Mouse (Mus musculus) small intestine, adult 2 months (tissue): ENCODE data around the gene Nhej1.

Experiments
- CTCF ChIP-seq: fragments of 200-500 bp; IDR thresholded peaks from 2 replicates; pipeline ENCODE4 v1.5.1; 2012; ENCODE audit warnings: low read depth, mild to moderate bottlenecking, control low read depth, inconsistent platforms, low read length, moderate library complexity, mixed read lengths; ENCODE audit not compliant: insufficient replicate concordance, insufficient read length; ENCODE audit errors: extremely low read depth
- POLR2A ChIP-seq: fragments of 200-500 bp; IDR thresholded peaks from 2 replicates; pipeline ENCODE4 v1.6.1; 2012; ENCODE audit warnings: low read depth, mild to moderate bottlenecking, control low read depth, inconsistent platforms, low read length, moderate library complexity

DNA sequence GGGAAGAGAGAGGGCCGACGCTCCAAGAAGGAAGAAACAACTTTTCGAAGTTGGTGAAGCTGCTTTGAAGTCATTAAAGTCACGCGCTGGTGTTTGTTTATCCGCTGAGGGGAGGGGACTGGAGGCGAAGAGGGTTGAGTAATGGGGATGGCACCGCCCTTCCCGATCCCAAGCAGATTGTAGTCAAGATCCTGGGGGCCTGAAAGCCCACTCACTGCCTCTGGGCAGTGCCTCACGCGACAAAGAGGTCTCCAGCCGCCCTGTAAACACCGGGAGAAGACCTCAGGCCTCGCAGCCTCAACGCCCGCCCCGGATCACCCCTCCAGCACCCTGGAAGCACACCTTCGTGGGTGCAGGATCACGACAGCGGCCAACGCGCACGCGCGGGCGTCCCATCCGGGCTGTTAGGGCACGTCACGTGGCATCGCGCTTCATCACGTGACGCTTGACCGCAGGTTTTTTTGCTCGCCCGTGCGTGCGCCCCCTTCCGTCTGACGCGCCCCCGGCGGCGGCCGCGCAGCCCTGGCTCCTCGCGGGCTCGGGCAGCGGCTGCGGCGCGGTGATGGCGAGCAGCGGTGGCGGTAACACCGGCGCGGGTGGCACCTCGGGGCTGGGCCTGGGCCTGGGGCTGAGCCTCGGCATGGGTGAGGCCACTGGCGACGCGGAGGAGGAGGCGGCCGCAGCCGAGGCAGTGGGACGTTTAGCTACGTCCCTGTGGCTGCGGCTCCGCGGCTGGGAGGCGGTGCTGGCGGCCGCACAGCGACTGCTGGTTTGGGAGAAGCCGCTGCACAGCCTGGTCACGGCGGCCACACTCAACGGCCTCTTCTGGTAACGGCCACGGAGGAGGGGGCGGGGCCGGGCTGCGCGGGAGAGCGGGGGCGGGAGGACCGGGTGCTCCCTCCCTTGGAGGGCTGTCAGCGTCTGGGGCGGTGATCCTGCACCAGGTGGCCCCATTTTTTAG is 17.6 kb upstream of the Nhej1 start, which contains the start of the genes Cnppd1 and Retreg2:
- peak; percentile 52; the same call in 1 of the 2 replicates for TF ChIP-seq CTCF
- peak; percentile 58 for TF ChIP-seq POLR2A
